Mouse (Mus musculus) left cerebral cortex, adult 9 months (tissue): ENCODE measurements around the gene Col15a1.
A peak's percentile ranks its signal among the peaks of the same experiment; 100 is the strongest.

Source experiments
- DNase-seq, 2 experiments: peaks; one replicate each; pipeline ENCODE4 v3.0.0; 2022; ENCODE audit warnings: low spot score in 2 of 2

Gene Col15a1

GRCm38 (mm10) chr4:47303340-47303998 lies 95.5 kb downstream of the Col15a1 start:
- no peak for DNase-seq

GRCm38 (mm10) chr4:47309886-47310625 lies 102.1 kb downstream of the Col15a1 start:
- no peak for DNase-seq

GRCm38 (mm10) chr4:47310812-47311211 lies 102.9 kb downstream of the Col15a1 start:
- no peak for DNase-seq

GRCm38 (mm10) chr4:47311467-47311866 lies 103.5 kb downstream of the Col15a1 start:
- no peak for DNase-seq

GRCm38 (mm10) chr4:47311929-47312328 lies 104.0 kb downstream of the Col15a1 start:
- DNase-seq: no peak

GRCm38 (mm10) chr4:47312676-47313075 lies 104.7 kb downstream of the Col15a1 start:
- DNase-seq: peak in 1 of 2 experiments; percentile 64

- DNase-seq: no peak
Observed at GRCm38 (mm10) chr4:47313710-47314410, 105.9 kb downstream of the Col15a1 start.

- DNase-seq: no peak
Observed at GRCm38 (mm10) chr4:47315458-47315857, 107.5 kb downstream of the Col15a1 start.

- DNase-seq: no peak
Observed at GRCm38 (mm10) chr4:47316432-47316831, 108.5 kb downstream of the Col15a1 start.

GRCm38 (mm10) chr4:47319561-47320321 lies 111.8 kb downstream of the Col15a1 start:
- DNase-seq: no peak

GRCm38 (mm10) chr4:47322315-47322714 lies 114.4 kb downstream of the Col15a1 start:
- DNase-seq: no peak

GRCm38 (mm10) chr4:47324206-47324605 lies 116.2 kb downstream of the Col15a1 start:
- no peak for DNase-seq

GRCm38 (mm10) chr4:47327782-47328181 lies 119.8 kb downstream of the Col15a1 start:
- no peak for DNase-seq

GRCm38 (mm10) chr4:47329285-47329684 lies 121.3 kb downstream of the Col15a1 start:
- no peak for DNase-seq

- DNase-seq: no peak
Observed at GRCm38 (mm10) chr4:47330378-47331052, 122.6 kb downstream of the Col15a1 start.

- DNase-seq: no peak
Observed at GRCm38 (mm10) chr4:47332812-47333343, 124.9 kb downstream of the Col15a1 start.

- DNase-seq: no peak
Observed at GRCm38 (mm10) chr4:47333541-47333940, 125.6 kb downstream of the Col15a1 start.

- DNase-seq: no peak
Observed at GRCm38 (mm10) chr4:47336941-47337600, 129.1 kb downstream of the Col15a1 start.

- DNase-seq: no peak
Observed at GRCm38 (mm10) chr4:47342632-47343031, 134.7 kb downstream of the Col15a1 start.

GRCm38 (mm10) chr4:47347022-47347421 lies 139.1 kb downstream of the Col15a1 start:
- DNase-seq: no peak
